Mouse (Mus musculus): ENCODE data around the gene Nr2e1.

Gene Nr2e1

GRCm38 (mm10) chr10:42583157-42583872, at the start of gene Nr2e1, which contains the start of gene Ostm1:
TSS of gene Nr2e1 (minus strand) at chr10:42583632.
TSS of gene Ostm1 (plus strand) at chr10:42583822.
- CTCF ChIA-PET, result no interaction called here

DNA sequence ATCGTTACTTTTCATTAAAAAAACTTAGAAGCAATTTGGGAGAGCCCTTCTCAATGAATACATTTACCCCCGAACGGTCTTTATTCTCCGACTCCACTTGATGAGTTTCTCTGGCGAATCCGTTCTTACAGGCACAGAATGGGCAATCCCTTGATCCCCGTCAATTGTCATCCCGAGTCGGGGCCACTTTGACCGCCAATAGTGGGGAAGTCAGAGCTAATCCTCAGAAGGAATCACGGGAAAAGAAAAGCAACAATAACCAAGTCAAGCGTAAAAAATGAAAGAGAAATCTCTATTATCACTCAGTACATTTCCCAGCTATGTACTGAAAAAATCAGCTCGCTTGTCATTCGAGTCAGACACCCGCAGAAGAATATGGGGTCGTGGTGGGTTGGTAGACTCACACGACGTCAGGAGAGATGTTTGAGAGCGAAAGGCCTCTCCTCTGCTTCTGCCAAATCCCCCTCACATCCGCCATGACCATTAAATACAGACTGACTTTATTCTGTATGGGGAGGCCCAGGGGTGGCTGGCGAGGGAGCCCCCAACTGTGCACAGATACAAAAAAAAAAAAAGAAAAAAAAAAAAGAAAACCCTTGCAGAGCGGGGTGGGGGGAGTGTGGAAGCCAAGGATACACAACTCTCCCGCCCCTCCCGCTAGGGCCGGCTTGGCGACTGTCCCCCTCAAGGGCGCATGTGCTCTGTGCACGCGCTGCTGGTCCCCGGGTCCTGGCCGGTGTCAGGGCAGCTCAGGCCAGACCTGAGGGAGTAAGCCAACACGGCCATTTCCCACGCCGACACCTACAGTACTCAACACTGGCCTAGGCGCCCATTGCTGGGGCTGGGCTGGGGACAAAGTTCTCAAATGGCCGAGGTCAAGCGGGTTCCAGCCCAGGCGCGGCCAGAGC, 49.3 kb upstream of the Nr2e1 start:
- CTCF ChIA-PET, result interaction anchor here (0.7 kb wide), 1 partner anchor 449 kb away, joined by 4 read pairs; no protein-coding TSS in a partner anchor

DNA sequence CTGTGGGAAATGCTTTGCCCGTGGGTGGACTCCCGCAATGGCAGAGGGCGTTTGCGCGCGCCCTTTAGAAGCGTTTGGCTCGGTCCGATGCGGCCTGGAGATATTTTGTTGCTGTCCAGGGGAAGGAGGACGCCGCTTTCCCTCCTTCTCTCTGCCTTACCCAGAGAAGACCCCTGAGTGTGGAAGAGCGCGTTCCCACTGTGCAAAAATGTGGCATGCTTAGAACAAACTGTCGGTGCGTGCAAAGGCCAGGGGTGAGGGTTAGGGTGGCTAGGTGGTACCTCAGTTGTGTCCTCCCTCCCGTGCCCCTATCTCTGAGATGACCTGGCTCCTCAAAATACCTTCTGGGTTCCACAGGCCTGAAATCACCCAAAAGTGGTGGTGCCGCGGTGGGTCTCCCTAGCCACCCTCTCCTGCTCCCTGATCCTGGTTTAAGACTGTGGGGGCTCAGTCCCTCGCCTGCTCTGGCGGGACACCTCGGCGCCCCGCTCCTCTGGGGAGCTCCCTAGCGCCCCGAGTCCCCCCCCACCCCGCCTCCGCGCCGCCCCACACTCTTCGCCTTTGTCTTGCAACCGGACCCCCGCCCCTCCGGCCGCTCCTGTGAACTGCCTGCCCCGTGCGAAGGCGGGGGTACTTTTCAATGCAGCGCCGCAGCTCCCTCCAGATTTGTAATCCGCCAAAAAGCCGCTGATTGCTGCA, 48.5 kb upstream of the Nr2e1 start:
- CTCF ChIA-PET, result interaction anchor here (0.7 kb wide), 1 partner anchor 270 kb away, joined by 11 read pairs; no protein-coding TSS in a partner anchor

GRCm38 (mm10) chr10:42630596-42631355, 47.3 kb upstream of the Nr2e1 start:
- CTCF ChIA-PET, result interaction anchor here (0.7 kb wide), 1 partner anchor 269 kb away, joined by 11 read pairs; no protein-coding TSS in a partner anchor

GRCm38 (mm10) chr10:42625907-42626306, 42.5 kb upstream of the Nr2e1 start:
- CTCF ChIA-PET, result no interaction called here

GRCm38 (mm10) chr10:42618291-42618690, 34.9 kb upstream of the Nr2e1 start:
- CTCF ChIA-PET, result no interaction called here

- CTCF ChIA-PET, result interaction anchor here (0.6 kb wide), 1 partner anchor 86 kb away, joined by 3 read pairs; no protein-coding TSS in a partner anchor
Observed at GRCm38 (mm10) chr10:42614766-42615165, 31.3 kb upstream of the Nr2e1 start.

DNA sequence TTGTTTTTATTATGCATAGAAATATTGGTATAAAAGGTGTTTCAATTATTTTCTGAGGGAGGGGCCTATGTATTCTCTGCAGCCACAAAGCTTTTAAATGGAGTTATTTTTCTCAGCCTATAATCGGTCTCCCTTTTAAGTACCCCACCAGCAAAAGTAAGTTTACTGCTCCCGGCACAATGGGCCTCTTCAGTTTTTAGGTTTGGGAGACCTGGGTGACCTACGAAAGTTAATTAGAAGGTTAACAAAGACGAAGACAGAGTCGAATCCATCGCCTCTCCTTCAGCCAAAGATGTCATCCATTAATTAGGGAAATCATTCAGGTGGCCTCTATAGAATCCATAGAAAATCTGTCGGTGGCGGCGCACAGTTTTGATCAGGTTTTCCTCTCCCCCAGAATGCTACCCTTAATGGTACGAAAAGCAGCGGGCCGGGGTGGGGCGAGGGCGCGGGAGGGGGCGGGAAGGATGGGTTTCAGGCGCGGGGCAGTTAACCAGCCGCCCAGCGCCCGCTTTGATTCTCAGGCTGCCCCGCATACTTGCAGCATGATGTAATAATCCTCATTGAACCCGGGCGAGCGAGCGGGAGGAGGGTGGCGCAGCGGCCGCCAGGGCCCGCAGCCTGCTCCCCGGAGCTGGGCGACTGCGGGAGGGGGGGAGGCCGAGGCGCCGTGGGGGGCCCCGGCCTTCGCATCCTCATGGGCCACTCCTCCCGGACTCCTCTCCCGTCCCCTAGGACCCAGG, 30.4 kb upstream of the Nr2e1 start:
- CTCF ChIA-PET, result no interaction called here

GRCm38 (mm10) chr10:42613075-42613474, 29.6 kb upstream of the Nr2e1 start:
- CTCF ChIA-PET, result no interaction called here

DNA sequence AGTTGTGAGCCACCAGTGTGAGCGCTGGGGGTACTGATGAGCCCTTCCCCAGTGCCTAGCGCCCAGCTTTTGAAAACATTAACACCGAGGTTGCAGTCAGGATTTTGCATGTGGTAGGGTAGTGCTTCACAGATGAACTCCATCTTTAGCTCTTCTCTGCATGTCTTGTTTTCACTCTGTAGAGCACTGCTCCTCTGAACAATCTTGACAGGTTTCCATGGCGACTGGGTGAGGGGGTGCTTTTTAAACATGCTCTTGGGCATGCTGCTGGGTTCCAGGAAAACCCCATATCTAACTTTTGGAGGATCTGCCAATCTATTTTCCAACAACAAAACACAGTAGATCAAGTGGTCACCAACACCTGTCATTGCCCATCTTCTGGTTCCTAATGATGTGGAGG, 23.3 kb upstream of the Nr2e1 start:
- CTCF ChIA-PET, result no interaction called here

DNA sequence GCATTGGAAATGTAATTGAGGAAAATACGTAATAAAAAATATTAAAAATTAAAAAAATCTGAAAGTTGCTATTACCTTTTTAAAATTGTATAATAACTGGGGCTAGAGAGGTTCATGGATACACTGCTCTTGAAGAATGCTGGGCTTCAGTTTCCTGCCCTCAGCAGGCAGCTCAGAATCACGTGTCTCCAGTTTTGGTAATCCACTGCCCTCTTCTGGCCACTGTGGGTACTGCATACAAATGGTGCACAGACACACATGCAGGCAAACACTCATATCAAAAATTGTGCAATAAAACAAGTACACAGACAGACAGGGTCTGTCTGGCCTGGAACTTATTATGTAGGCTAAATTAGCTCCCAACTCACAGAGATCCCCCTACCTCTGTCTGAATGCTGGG, 21.4 kb upstream of the Nr2e1 start:
- CTCF ChIA-PET, result no interaction called here

GRCm38 (mm10) chr10:42601556-42601955, 18.1 kb upstream of the Nr2e1 start:
- CTCF ChIA-PET, result interaction anchor here (0.7 kb wide), 1 partner anchor 284 kb away, joined by 4 read pairs; no protein-coding TSS in a partner anchor

- CTCF ChIA-PET, result no interaction called here
Observed at GRCm38 (mm10) chr10:42598615-42599014, 15.2 kb upstream of the Nr2e1 start.

DNA sequence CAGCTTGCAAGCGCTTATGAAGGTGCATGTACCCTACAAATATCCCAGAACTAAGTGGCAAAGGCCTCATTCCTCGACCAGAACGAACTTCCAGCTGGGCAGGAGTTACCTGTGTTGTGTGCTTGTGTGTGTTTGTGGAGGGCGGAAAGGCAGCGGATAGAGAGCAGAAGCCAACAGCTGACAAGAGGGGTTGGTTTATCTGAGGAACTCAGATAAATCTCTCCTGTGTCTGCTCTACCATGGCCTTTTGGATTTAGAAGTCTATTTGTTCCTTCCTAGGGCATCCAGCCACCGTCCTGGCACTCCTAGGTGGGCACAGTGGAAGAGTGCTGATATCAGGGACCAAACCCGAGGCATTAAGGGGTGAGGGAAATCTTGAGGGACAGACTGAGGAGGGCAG, 9.8 kb upstream of the Nr2e1 start:
- CTCF ChIA-PET, result no interaction called here

DNA sequence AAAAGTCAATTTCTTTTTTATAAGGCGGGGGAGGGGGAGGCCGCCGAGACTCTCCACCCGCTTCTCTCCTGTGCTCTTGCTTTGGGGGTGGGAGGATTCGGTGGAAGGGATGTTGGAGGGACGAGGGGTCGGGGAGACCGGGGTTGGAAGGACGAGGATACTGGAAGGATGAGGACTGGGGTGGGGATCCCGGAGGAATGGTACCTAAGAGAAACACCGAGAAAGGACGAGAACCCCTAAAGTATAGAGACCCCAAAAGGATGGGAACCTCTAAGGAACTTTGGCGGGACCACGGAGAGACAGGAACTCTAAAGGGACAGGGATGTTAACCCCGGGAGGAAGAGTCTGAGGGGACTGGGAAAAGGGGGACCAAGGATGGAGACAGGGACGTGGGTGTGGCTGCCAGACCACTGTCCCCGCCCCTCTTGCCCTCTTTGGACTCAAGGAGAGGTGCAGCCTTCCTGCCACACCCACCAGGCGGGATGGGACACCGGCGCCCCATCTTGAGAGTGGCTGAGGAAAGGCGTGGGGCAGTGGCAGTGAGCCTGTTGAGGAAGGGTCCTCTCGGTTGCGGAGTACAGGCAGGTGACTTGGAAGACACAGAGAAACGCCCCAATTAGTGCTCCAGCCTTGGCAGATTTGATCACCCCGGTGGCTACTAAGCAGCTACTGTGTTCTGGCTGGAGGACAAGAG, 8.7 kb upstream of the Nr2e1 start:
- CTCF ChIA-PET, result no interaction called here

- CTCF ChIA-PET, result no interaction called here
Observed at GRCm38 (mm10) chr10:42591185-42591992, 8.0 kb upstream of the Nr2e1 start.

- CTCF ChIA-PET, result interaction anchor here (0.7 kb wide), 2 partner anchors 56 to 694 kb away, joined by 3 to 5 read pairs; no protein-coding TSS in a partner anchor
Observed at GRCm38 (mm10) chr10:42590261-42591184, 7.1 kb upstream of the Nr2e1 start.

- CTCF ChIA-PET, result no interaction called here
Observed at GRCm38 (mm10) chr10:42589505-42589904, 6.1 kb upstream of the Nr2e1 start.
